ENCODE assay signal across 13 mouse cellular contexts in genomic region chr15:30661689-30662422, GRCm38 (mm10).
DNase-seq lines count a peak whose midpoint lies in the region; ATAC-seq and TF ChIP-seq lines count a peak whose summit lies in the region.
"Had no signal": no experiment of that assay in that cellular context is flagged by ENCODE, and none has a peak within 500 bp of the region (broad histone marks: within the 10 kb centered on the region; RNA-seq: fewer than 3 reads in every experiment).

No protein-coding gene starts in this region.

- no peak for TF ChIP-seq CTCF in left cerebral cortex, adult 2 months (IDR thresholded peaks at IDR 0.05)

- H3K9ac ChIP-seq in embryonic facial prominence, embryonic 13.5 days: no peak overlapping the region
- H3K9ac ChIP-seq: heart, embryonic 15.5 days had no signal

- no peak overlapping the region for H3K27ac ChIP-seq in left cerebral cortex, adult 2 months
- 0 out of 2 replicates have a peak overlapping the region, but pooled peaks have one; percentile 18 for H3K27ac ChIP-seq in embryonic facial prominence, embryonic 13.5 days
- H3K27ac ChIP-seq: heart, embryonic 15.5 days had no signal

- no peak for ATAC-seq in embryonic facial prominence, embryonic 13.5 days (ENCODE audit: insufficient number of reproducible peaks, insufficient read depth, low FRiP score, low TSS enrichment, low read depth)
- ATAC-seq: CD4-positive, CD25-positive, alpha-beta regulatory T cell, adult 4 months had no signal

- intact Hi-C loops in left cerebral cortex, postnatal 4 days (cut with DNase I): no loop called here
- intact Hi-C loops in left cerebral cortex, adult 2 months (cut with DNase I): no loop called here

- H3K4me1 ChIP-seq in embryonic facial prominence, embryonic 13.5 days: peaks cover 6% of the 10 kb centered on the region
- H3K4me1 ChIP-seq: heart, embryonic 15.5 days had no signal

- WGBS in embryonic facial prominence, embryonic 13.5 days: 21% methylated on average over 6 of the region's 6 CpGs

- no peak overlapping the region for H3K4me3 ChIP-seq in left cerebral cortex, adult 2 months
- H3K4me3 ChIP-seq in embryonic facial prominence, embryonic 13.5 days: no peak overlapping the region
- H3K4me3 ChIP-seq: heart, embryonic 15.5 days had no signal

- no peaks in the 10 kb centered on the region for H3K36me3 ChIP-seq in embryonic facial prominence, embryonic 13.5 days
- H3K36me3 ChIP-seq: heart, embryonic 15.5 days had no signal

- no peaks in the 10 kb centered on the region for H3K9me3 ChIP-seq in embryonic facial prominence, embryonic 13.5 days
- H3K9me3 ChIP-seq: heart, embryonic 15.5 days had no signal

- H3K4me2 ChIP-seq in embryonic facial prominence, embryonic 13.5 days: no peak overlapping the region
- H3K4me2 ChIP-seq: heart, embryonic 15.5 days had no signal

- no peaks in the 10 kb centered on the region for H3K27me3 ChIP-seq in embryonic facial prominence, embryonic 13.5 days
- H3K27me3 ChIP-seq: heart, embryonic 15.5 days had no signal

- DNase-seq in embryo, embryonic 10.5 days (ENCODE audit: low spot score): peak; percentile 6
- no peak for DNase-seq in embryo, embryonic 11 days
- DNase-seq in left cerebral cortex, postnatal 4 days: peak; percentile 33
- DNase-seq in left cerebral cortex, adult 2 months (ENCODE audit: extremely low spot score in 1 of 2, low spot score in 2 of 2): no peak
- DNase-seq in ES-CJ7 (ENCODE audit: low read depth, low spot score): peak; percentile 73
- no peak for DNase-seq in right cerebral cortex, adult 2 months (ENCODE audit: low spot score in 2 of 2)
- no peak for DNase-seq in c-Kit-positive CD71-positive TER-119-positive erythroid progenitor cells, embryonic 14.5 days (ENCODE audit: low spot score)
- DNase-seq: adrenal gland, postnatal 14 days; kidney, postnatal 36 days; lung, postnatal 36 days had no signal

Comparison
In these comparisons a context has a peak if more than half of its experiments do, and no peak if none do; other contexts are left out.
1. DNase-seq: peak in embryo, embryonic 10.5 days (single experiment), left cerebral cortex, postnatal 4 days (single experiment) and ES-CJ7 (single experiment); none in embryo, embryonic 11 days (single experiment), left cerebral cortex, adult 2 months (0 of 2), right cerebral cortex, adult 2 months (0 of 2) and c-Kit-positive CD71-positive TER-119-positive erythroid progenitor cells, embryonic 14.5 days (single experiment).